Mouse (Mus musculus) lung, postnatal 10 days (tissue): Measurements from ENCODE around the gene Nox4.

ENCODE experiments used
- DNase-seq: peaks from one replicate; pipeline ENCODE4 v3.0.0; 2021

Nox4 gene

DNA sequence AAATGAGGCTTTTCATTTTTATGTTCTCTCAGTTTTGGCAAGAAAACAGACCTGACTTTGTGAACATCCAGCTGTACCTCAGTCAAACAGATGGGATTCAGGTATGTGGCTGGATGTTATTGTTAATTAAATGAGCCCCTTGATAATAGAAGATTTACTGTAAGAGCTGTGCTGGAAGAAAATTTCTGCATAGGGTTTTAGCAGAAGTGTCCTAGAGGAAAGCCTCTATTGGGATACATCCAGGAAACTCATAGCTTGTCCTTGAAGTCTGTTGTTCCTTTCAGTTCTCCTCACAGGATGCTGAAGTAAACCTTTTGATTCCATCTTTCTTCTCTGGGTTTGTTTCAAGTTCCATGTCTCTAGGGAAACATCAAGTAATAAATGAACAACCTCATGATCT, 128.4 kb downstream of the Nox4 start:
- DNase-seq: no peak

DNA sequence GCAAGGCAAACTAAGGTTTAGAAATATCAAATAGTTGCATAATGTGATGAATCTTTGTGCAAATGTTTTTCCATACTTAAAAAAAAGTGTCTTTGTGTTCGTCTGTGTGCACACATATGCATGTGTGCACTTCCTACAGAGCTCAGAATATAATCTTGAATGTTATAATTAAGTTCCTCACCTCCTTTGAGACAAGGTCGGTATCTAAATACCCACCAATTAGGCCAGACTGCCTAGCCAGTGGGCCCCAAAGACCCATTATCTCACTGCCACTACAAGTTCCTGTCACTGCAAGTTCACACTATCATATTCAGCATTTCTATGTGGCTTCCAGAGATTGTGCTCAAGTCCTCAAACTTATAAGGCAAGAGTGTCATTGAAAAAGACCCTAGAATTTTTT, 129.0 kb downstream of the Nox4 start:
- no peak for DNase-seq

DNA sequence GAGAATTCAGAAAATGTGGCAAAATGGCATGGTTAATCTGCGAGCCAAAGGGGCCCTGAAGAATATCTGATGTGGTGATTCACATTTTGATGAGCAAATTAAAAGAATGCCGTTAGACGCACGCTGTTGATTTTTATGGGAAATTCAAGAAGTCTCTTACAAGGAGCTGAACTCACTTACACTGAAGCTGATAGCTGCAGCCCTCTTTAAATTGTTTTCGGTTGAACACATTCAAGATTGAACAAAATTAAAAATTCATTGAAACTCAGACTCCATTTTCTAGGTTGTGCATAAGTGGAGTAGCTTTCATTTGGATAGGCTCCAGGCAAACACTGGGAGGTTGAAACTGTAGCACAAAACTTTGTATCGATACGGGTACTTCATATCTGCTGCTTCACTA, 151.1 kb downstream of the Nox4 start:
- no peak for DNase-seq

DNA sequence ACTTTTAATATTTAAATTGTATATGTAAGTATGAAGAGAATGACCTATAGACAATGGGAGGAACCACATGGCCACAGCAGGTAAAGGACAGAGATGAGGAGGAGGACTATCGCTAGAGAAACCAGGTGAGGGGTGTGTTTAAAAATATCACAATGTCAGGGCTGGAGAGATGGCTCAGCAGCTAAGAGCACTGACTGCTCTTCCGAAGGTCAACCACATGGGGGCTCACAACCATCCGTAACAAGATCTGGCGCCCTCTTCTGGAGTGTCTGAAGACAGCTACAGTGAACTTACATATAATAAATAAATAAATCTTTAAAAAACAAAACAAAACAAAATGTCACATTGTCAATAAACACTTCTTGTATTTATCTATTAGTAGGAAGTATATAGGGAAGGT, 165.5 kb downstream of the Nox4 start:
- peak; percentile 16 for DNase-seq

DNA sequence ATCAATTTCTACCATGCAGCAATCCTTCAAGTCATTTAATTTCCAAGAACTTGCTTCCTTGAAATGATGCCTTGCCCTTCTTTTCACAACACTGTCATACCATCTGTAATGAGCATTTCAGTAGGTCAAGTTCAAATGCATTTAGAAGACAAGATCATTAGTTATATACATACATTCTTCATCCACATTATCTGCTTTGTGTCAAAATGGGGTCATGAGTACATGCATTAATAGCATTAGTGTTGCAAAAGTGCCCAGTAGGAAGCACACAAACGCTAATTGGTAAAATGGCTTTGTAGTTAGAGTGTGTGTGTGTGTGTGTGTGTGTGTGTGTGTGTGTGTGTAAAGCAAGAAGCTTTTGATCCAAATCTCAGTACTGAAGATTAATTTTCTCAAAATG, 167.4 kb downstream of the Nox4 start:
- DNase-seq: no peak
